8 mouse cellular contexts compared by ENCODE assay signal in the genomic region with DNA sequence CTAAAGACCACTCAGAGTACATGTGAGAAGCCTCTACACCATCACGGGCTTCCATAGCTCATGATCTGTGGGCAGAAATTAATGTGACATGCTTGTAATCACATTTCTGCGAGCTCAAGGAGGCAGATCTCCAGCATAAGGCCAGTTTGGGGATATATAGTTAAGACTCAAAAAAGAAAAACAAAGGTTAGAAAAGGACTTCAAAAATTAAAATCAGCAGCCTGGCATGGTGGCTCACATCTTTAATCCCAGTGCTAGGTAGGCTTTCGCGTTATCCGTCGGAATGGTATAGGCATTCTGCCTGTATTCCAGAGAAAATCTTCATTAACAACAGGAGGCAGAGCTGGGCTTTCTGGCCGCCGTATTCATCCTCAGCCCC. TPM values are rescaled to one million over a fixed set of nuclear protein-coding genes. Genes with fewer than 3 reads are reported as not detected.
DNase-seq lines count a peak whose midpoint lies in the region; ATAC-seq and TF ChIP-seq lines count a peak whose summit lies in the region.

No protein-coding gene starts in this region.

- peaks cover 2 to 13% of the 10 kb centered on the region in 2 experiments; a peak in 3 of 4 replicates for H3K4me1 ChIP-seq in heart, embryonic 14.5 days (ENCODE audit: control insufficient read depth in 2 of 2, insufficient read depth in 2 of 2, low read length in 2 of 2)
- peaks cover 1% of the 10 kb centered on the region; the same call in 1 of the 2 replicates for H3K4me1 ChIP-seq in bone marrow, adult 2 months (ENCODE audit: control insufficient read depth, insufficient read depth, low read length)
- peaks cover 20% of the 10 kb centered on the region for H3K4me1 ChIP-seq in hindbrain, embryonic 12.5 days

- H3K9me3 ChIP-seq in heart, embryonic 14.5 days (ENCODE audit: control insufficient read depth, low read length) = no peaks in the 10 kb centered on the region
- no peaks in the 10 kb centered on the region for H3K9me3 ChIP-seq in hindbrain, embryonic 12.5 days (replicated peaks)

- no peak for DNase-seq in heart, adult 18-20 months
- DNase-seq in adrenal gland, adult 18-20 months (ENCODE audit: low spot score in 2 of 2) = no peak
- DNase-seq in right cerebral cortex, adult 2 months (ENCODE audit: low spot score in 2 of 2) = no peak
- DNase-seq in gastrocnemius, postnatal 4 days (ENCODE audit: low spot score in 2 of 2) = no peak

- WGBS in heart, embryonic 14.5 days = 7% methylated on average over 8 of the region's 8 CpGs
- 4% methylated on average over 8 of the region's 8 CpGs for WGBS in bone marrow, adult 2 months
- 7% methylated on average over 8 of the region's 8 CpGs for WGBS in hindbrain, embryonic 12.5 days

- H3K4me2 ChIP-seq in heart, embryonic 14.5 days (ENCODE audit: low read length) = peak overlapping the region; percentile 77
- H3K4me2 ChIP-seq in hindbrain, embryonic 12.5 days (replicated peaks) = peak overlapping the region; percentile 62

- TF ChIP-seq CTCF in bone marrow, adult 2 months (IDR thresholded peaks at IDR 0.05; ENCODE audit: control insufficient read depth, insufficient read depth, low read length) = no peak

- no peak for ATAC-seq in heart, embryonic 14.5 days (ENCODE audit: insufficient number of reproducible peaks, insufficient read depth, low FRiP score, low read depth)
- peak; percentile 26; the same call in 1 of the 2 replicates for ATAC-seq in hindbrain, embryonic 12.5 days (ENCODE audit: low FRiP score)
- peak; percentile 7; the same call in 1 of the 2 replicates for ATAC-seq in megakaryocyte-erythroid progenitor cell, adult 5-6 weeks (replicated peaks; ENCODE audit: low FRiP score, low TSS enrichment, poor library complexity, severe bottlenecking)

- peaks cover 35% of the 10 kb centered on the region for H3K36me3 ChIP-seq in heart, embryonic 14.5 days (ENCODE audit: control insufficient read depth, insufficient read depth, low read length)
- peaks cover 14% of the 10 kb centered on the region for H3K36me3 ChIP-seq in hindbrain, embryonic 12.5 days

- H3K9ac ChIP-seq in heart, embryonic 14.5 days (ENCODE audit: low read length) = peak overlapping the region; percentile 98
- peak overlapping the region; percentile 87 for H3K9ac ChIP-seq in hindbrain, embryonic 12.5 days

- TF ChIP-seq POLR2A in bone marrow, adult 2 months (IDR thresholded peaks at IDR 0.05; ENCODE audit: borderline replicate concordance, control insufficient read depth, low read depth, low read length) = no peak

- no peaks in the 10 kb centered on the region for H3K27me3 ChIP-seq in heart, embryonic 14.5 days (ENCODE audit: control insufficient read depth, insufficient read depth, low read length)
- H3K27me3 ChIP-seq in hindbrain, embryonic 12.5 days = no peaks in the 10 kb centered on the region

- H3K27ac ChIP-seq in heart, embryonic 14.5 days (replicated peaks in 1 of 2; ENCODE audit: control insufficient read depth in 1 of 2, insufficient read depth in 1 of 2, low read depth in 2 of 2, low read length in 2 of 2) = peak overlapping the region; percentile 93 to 96
- peak overlapping the region; percentile 100 for H3K27ac ChIP-seq in bone marrow, adult 2 months (ENCODE audit: control insufficient read depth, insufficient read depth, low read depth, low read length, poor library complexity)
- peak overlapping the region; percentile 95 for H3K27ac ChIP-seq in hindbrain, embryonic 12.5 days

- H3K4me3 ChIP-seq in heart, embryonic 14.5 days (ENCODE audit: control insufficient read depth in 1 of 2, insufficient read depth in 1 of 2, low read depth in 1 of 2, low read length in 2 of 2) = peak overlapping the region; percentile 97 to 99
- peak overlapping the region; percentile 82 for H3K4me3 ChIP-seq in bone marrow, adult 2 months (replicated peaks; ENCODE audit: control insufficient read depth, low read depth, low read length)
- H3K4me3 ChIP-seq in hindbrain, embryonic 12.5 days = peak overlapping the region; percentile 89

RNA-seq across cellular contexts. Expression of a gene that starts 0.4 kb away (rescaled TPM):
- 25.4 and 27.3 TPM in 2 replicates for polyA plus RNA-seq in heart, embryonic 14.5 days (2014; fragmentation: Nextera tagmentation; extraction: Ambion mirVana)
- total RNA-seq in heart, adult 18-20 months (2021) = 10 to 100 TPM; 26.2 to 28.4 TPM
- polyA plus RNA-seq in bone marrow, adult 2 months (2011; ENCODE audit: insufficient read depth, insufficient read length, low replicate concordance, missing spikeins) = 10.0 and 21.0 TPM in 2 replicates
- polyA plus RNA-seq in hindbrain, embryonic 12.5 days (2016; fragmentation: Nextera tagmentation; extraction: Ambion mirVana) = 36.7 and 38.6 TPM in 2 replicates
- 27.2 and 30.6 TPM in 2 replicates for total RNA-seq in megakaryocyte-erythroid progenitor cell, adult 5-6 weeks (2014; fragmentation: Nextera tagmentation)
- total RNA-seq in megakaryocyte-erythroid progenitor cell, adult 5-6 weeks (2017) = 48.1 and 52.9 TPM in 2 replicates
- 10 to 100 TPM; 36.1 to 37.4 TPM for total RNA-seq in adrenal gland, adult 18-20 months (2021)
- 10 to 100 TPM; 35.1 to 40.3 TPM for total RNA-seq in gastrocnemius, postnatal 4 days (2021)

RNA-seq across cellular contexts. Expression of a gene that starts 39.3 kb away (rescaled TPM):
- polyA plus RNA-seq in heart, embryonic 14.5 days (2014; fragmentation: Nextera tagmentation; extraction: Ambion mirVana) = 56.3 and 58.3 TPM in 2 replicates
- total RNA-seq in heart, adult 18-20 months (2021) = 10 to 100 TPM; 32.9 to 35.7 TPM
- 12.9 and 24.3 TPM in 2 replicates for polyA plus RNA-seq in bone marrow, adult 2 months (2011; ENCODE audit: insufficient read depth, insufficient read length, low replicate concordance, missing spikeins)
- polyA plus RNA-seq in hindbrain, embryonic 12.5 days (2016; fragmentation: Nextera tagmentation; extraction: Ambion mirVana) = 77.5 and 81.0 TPM in 2 replicates
- 52.9 and 53.2 TPM in 2 replicates for total RNA-seq in megakaryocyte-erythroid progenitor cell, adult 5-6 weeks (2014; fragmentation: Nextera tagmentation)
- total RNA-seq in megakaryocyte-erythroid progenitor cell, adult 5-6 weeks (2017) = 45.3 and 53.1 TPM in 2 replicates
- 10 to 100 TPM; 45.2 to 49.5 TPM for total RNA-seq in adrenal gland, adult 18-20 months (2021)
- 10 to 100 TPM; 25.1 to 29.8 TPM for total RNA-seq in gastrocnemius, postnatal 4 days (2021)

RNA-seq across cellular contexts. Expression of a gene that starts 53.9 kb away (rescaled TPM):
- polyA plus RNA-seq in heart, embryonic 14.5 days (2014; fragmentation: Nextera tagmentation; extraction: Ambion mirVana) = 18.7 and 19.1 TPM in 2 replicates
- total RNA-seq in heart, adult 18-20 months (2021) = 10 to 100 TPM; 48.3 to 51.2 TPM
- polyA plus RNA-seq in bone marrow, adult 2 months (2011; ENCODE audit: insufficient read depth, insufficient read length, low replicate concordance, missing spikeins) = 4.9 and 11.2 TPM in 2 replicates
- polyA plus RNA-seq in hindbrain, embryonic 12.5 days (2016; fragmentation: Nextera tagmentation; extraction: Ambion mirVana) = 29.1 and 30.7 TPM in 2 replicates
- 20.2 and 25.2 TPM in 2 replicates for total RNA-seq in megakaryocyte-erythroid progenitor cell, adult 5-6 weeks (2014; fragmentation: Nextera tagmentation)
- 38.9 and 45.3 TPM in 2 replicates for total RNA-seq in megakaryocyte-erythroid progenitor cell, adult 5-6 weeks (2017)
- total RNA-seq in adrenal gland, adult 18-20 months (2021) = 10 to 100 TPM; 34.6 to 40.7 TPM
- total RNA-seq in gastrocnemius, postnatal 4 days (2021) = 10 to 100 TPM; 43.8 to 46.8 TPM

RNA-seq across cellular contexts. Expression of a gene that starts 55.6 kb away (rescaled TPM):
- 14.6 and 19.4 TPM in 2 replicates for polyA plus RNA-seq in heart, embryonic 14.5 days (2014; fragmentation: Nextera tagmentation; extraction: Ambion mirVana)
- 100 to 1,000 TPM; 120 to 124 TPM for total RNA-seq in heart, adult 18-20 months (2021)
- polyA plus RNA-seq in bone marrow, adult 2 months (2011; ENCODE audit: insufficient read depth, insufficient read length, low replicate concordance, missing spikeins) = 7.9 and 33.1 TPM in 2 replicates
- polyA plus RNA-seq in hindbrain, embryonic 12.5 days (2016; fragmentation: Nextera tagmentation; extraction: Ambion mirVana) = 7.4 and 9.5 TPM in 2 replicates
- total RNA-seq in megakaryocyte-erythroid progenitor cell, adult 5-6 weeks (2014; fragmentation: Nextera tagmentation) = 14.6 and 42.8 TPM in 2 replicates
- total RNA-seq in megakaryocyte-erythroid progenitor cell, adult 5-6 weeks (2017) = 15.4 and 18.7 TPM in 2 replicates
- total RNA-seq in adrenal gland, adult 18-20 months (2021) = 10 to 100 TPM; 10.4 to 14.3 TPM
- 10 to 100 TPM; 22.4 to 23.5 TPM for total RNA-seq in gastrocnemius, postnatal 4 days (2021)

RNA-seq across cellular contexts. Expression of a gene that starts 55.7 kb away (rescaled TPM):
- 16.1 and 19.6 TPM in 2 replicates for polyA plus RNA-seq in heart, embryonic 14.5 days (2014; fragmentation: Nextera tagmentation; extraction: Ambion mirVana)
- 1 to 10 TPM; 2.2 to 2.3 TPM for total RNA-seq in heart, adult 18-20 months (2021)
- 39.8 and 57.3 TPM in 2 replicates for polyA plus RNA-seq in bone marrow, adult 2 months (2011; ENCODE audit: insufficient read depth, insufficient read length, low replicate concordance, missing spikeins)
- polyA plus RNA-seq in hindbrain, embryonic 12.5 days (2016; fragmentation: Nextera tagmentation; extraction: Ambion mirVana) = 18.7 and 21.8 TPM in 2 replicates
- 124 and 127 TPM in 2 replicates for total RNA-seq in megakaryocyte-erythroid progenitor cell, adult 5-6 weeks (2014; fragmentation: Nextera tagmentation)
- 45.6 and 51.5 TPM in 2 replicates for total RNA-seq in megakaryocyte-erythroid progenitor cell, adult 5-6 weeks (2017)
- total RNA-seq in adrenal gland, adult 18-20 months (2021) = 1 to 10 TPM in 1 of 2 experiments, under 1 TPM in 1; 0.90 to 1.1 TPM
- 10 to 100 TPM; 14.3 to 15.0 TPM for total RNA-seq in gastrocnemius, postnatal 4 days (2021)
